Mouse (Mus musculus) ZHBTc4 (cell line): ENCODE measurements at regions not wholly inside any gene's neighbourhood (a gene's known extent, or its start where the extent isn't known, plus 50 kb on each side); places are given as distances from the start of the nearest gene placed in this dataset.
"Not testable (repeated sequence)": the region's sequence is repeated elsewhere in the genome, so short reads cannot be mapped to it uniquely, and the experiment has no call there.

Source experiments
- DNase-seq: peaks from one replicate; pipeline ENCODE4 v3.0.0-alpha.2; 2011; ENCODE audit warnings: low read depth, low spot score

DNA sequence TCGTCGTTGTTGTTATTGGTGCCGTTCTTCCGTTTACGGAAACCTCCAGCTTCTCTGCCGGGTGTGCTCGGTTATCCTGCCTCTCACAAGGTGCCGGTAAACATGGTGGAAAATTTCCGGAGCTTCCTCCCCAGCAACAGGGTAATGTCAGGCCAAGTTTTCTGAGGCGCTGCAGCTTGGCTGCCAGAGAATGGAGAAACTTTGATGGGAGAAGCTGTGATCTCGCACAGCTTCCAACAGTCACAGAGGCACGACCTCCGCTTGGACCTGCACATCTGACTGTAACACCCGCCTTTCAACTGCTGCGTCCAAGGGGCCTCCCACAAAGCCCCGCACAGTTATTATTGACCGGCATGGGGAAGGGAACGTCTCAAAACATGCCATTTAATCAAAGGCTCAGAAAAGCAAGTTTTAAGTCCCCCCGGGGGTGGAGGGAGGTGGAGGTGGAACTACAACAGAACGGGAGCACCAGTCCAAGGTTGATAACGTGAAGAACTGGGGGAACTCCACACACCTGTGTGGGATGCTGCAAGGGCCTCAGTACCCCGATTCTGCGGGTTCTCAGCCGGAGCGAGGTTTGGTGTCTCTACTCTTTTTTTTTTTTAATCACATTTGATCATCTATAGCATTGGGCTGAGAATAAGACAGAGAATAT lies 299.1 kb downstream of the Vrk1 start:
- DNase-seq, result peak; percentile 32

GRCm38 (mm10) chr12:106310171-106310570 lies 300.1 kb downstream of the Vrk1 start:
- DNase-seq, result no peak

DNA sequence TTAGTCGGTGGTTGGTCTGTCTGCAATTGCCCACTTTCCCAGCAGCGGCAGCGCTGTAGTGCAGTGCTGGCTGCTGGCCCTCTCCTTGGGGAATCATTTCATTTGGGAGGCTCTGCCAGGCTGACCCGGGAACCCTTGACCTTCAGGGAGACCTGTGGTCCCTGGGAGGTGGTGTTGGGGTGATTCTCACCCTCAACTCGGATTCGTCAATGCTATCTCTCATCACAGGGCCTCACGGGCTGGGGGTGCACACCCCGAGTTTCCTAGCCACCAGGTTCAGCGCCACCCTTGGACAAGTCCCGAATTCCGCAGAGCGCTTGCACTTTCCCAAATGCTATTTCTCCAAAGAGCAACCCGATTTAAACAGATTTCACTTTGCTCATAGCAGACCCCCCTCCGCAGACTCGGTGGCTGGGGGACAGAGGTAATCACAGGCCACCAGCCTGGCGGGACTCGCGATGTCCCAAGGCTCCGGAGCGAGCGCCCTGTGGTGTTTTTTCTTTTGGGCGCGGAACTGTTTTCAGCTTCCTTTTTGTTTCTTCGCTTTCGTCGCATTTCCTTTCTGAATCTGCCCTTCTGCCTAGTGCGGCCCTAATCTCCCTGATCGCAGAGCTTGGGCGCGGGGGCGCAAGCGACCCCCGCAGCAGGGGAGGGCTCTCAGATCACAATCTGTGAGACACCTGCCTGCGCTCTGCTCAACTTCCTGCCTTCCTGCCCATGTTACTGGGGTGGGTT lies 300.7 kb downstream of the Vrk1 start:
- peak; percentile 28 for DNase-seq

DNA sequence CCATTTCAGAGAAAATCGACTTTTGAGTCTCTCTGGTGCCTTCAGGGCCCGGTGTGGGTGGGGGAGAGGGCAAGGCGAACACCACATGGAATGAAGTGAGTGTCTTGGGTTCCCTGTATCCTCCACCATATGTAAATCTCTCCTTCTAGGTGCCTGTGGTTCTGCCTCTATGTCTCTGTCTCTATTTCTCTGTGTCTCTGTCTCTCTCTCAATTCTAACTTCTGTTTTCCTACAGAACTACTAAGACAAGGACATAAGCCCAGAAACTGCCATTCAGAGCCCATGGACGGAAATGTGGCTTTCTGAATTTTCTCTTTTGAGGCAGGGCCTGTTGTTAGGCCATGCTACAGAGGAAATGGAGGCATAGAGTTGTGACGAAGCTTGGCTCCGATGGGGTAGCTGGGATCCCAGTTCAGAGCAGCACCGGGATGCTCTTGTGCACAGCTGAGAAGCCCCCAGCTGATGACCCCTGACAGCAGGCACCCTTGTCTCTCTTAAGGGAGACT lies 301.3 kb downstream of the Vrk1 start:
- DNase-seq, result no peak

GRCm38 (mm10) chr12:106311831-106312600 lies 302.0 kb downstream of the Vrk1 start:
- DNase-seq, result no peak

DNA sequence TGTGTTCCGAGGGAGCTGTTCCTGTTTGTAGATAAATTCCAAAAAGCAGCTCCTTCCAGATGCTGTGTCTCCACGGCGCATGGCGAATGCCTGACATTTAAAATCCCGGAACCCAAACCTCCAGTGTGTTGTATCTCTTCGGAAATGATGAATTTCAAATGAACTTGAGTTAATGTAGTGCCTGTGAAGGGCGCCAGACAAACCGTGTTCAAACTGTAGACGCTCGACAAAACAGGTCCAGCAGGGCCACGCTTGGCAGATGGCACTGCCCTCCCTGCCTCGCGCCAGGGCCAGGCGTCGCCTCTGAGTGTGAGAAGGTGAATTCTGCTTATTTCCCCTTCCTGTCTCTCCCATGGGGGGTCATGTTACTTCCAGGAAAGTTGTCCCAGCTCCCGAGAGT lies 307.7 kb downstream of the Vrk1 start:
- no peak for DNase-seq

DNA sequence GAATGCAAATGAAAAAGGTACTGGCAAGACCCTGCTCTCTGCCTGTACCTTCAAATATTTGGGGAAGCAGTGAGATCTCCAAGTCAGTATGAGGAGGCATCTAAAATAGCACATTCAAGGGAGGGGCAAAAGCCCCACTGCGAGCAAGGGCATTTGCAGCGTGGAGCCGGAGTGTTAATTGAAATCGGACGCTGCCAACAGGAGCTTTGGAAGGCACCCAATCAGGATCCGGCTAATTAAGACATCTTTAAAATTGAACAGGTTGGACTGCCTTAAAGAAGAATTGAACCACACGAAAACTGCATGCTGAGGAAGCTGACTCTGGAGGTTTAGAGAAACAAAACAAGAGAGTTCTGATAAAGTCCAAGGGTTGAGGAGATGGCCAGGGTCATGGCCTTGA lies 311.5 kb downstream of the Vrk1 start:
- DNase-seq, result no peak

DNA sequence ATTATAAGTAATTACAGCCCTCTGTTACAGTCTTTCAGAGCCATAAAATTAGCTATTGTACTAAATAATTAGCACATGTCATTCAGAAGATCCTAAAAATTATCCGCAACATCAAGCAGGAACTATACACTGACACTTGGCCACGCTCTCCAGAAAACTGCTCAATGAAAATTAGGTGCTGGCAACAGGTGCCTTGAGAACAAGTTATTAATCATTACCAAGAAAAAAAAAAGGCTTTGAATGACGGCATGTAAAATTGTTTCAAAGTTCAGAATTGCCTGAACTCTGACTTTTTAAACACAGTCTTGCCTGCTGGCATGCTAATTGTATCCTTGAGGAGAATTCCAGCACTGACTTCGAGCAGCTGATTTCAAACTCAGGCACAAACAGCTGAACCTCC lies 316.6 kb downstream of the Vrk1 start:
- no peak for DNase-seq

DNA sequence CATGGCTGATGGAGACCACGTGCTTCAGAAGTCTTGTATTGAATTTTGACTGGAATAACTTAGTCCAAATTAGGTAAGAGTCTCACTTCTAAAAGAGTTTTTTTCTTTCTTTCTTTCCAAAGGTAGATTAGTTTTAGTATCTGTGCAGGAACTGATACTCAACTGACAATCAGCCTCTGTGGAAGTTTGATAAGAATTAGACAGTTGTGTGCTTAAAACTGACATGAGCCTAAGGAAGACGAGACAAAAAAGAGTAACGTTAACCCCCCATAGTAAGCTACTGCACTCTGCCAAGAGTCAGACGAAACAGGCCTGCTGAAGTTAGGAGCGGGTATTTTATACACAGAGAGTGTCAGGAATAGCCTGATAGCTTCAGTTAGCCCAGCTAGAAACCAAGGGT lies 317.3 kb downstream of the Vrk1 start:
- no peak for DNase-seq

DNA sequence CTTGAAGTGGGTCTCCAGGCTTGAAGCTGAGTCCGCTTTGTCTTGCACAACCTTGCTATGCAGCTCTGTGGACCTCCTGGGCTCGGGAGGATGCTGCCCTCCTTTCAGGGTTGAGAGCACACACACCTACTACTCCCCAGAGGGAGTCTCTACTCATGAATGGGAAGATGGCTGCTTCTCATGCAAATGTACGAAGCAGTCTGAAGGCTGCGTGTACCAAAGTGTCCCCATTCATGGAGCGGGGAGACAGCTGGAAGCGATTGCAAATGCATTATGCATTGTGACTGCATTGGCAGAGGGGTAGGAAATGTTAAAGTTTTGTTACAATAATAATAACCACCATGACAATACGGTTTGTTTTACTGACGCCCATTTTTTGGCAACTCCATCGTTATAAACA lies 347.8 kb downstream of the Vrk1 start:
- peak; percentile 47 for DNase-seq

DNA sequence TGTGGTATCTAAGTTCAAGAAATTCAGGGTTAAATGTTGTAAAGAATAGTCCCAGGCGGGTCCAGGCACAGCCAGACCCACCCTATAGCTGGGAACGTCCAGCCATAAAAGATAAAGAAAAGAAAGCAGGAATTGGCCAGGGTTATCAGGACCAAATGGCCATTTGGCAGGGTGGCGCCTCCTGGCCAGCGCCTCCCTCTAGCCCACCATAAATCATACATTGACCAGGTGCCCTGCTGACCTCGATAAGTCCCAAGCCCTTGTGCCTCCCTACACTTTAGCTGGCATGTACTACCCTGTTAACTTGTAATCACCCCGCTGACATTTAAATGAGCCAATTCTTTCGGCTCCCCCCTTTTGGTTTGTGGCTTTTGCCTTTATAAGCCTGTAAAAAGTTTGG lies 351.6 kb downstream of the Vrk1 start:
- DNase-seq, result not testable (repeated sequence)

DNA sequence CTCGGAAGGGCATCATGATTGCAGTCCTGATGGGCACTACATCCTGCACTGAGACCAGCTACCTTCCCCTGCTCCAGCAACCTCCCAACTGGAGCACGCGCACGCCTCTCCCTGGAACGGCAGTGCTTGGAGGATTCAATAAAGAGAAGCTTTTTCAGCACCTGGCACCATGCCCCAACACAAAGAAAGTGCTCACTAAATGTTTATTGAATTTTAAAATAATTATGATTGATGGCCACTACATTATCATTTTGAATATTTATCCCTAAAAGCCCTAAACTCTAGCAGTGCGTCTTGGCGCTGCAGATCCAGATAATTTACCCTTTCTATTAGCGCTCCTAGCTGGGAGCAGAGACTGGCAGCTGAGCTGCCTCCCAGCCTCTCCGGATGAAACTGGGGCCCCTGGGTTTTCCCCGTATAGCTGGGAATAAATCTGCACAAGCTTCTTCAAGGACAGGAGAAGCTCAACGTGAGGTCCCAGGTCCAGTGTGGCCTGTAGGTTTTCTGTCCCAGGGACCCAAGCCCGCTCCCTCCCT lies 364.9 kb downstream of the Vrk1 start:
- no peak for DNase-seq

DNA sequence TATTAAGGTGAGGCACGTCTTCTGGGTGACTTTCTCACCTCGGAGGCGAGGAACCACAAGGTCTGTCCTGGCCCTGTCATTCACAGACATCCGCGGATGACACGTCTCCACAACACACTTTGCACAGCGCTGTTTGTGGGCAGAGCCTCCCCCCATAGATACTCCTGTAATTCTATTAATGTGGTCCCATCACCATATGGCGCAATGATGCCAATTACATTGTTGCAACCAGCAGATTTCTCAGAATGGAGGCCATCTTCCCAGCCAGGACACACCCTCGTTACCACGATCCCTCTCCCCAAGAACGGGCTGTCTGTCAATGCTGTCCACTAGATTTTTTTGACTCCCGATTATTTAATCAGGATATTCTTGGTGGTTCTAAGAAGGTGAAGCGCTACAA lies 365.9 kb downstream of the Vrk1 start:
- DNase-seq, result no peak

GRCm38 (mm10) chr12:106376783-106377182 lies 366.8 kb downstream of the Vrk1 start:
- no peak for DNase-seq

- DNase-seq, result no peak
Measured at GRCm38 (mm10) chr12:106377281-106377680, 367.3 kb downstream of the Vrk1 start.

- no peak for DNase-seq
Measured at GRCm38 (mm10) chr12:106377761-106378160, 367.7 kb downstream of the Vrk1 start.

- DNase-seq, result peak; percentile 37
Measured at GRCm38 (mm10) chr12:106378303-106379075, 368.5 kb downstream of the Vrk1 start.

GRCm38 (mm10) chr12:106379151-106379594 lies 369.1 kb downstream of the Vrk1 start:
- DNase-seq, result peak; percentile 70

DNA sequence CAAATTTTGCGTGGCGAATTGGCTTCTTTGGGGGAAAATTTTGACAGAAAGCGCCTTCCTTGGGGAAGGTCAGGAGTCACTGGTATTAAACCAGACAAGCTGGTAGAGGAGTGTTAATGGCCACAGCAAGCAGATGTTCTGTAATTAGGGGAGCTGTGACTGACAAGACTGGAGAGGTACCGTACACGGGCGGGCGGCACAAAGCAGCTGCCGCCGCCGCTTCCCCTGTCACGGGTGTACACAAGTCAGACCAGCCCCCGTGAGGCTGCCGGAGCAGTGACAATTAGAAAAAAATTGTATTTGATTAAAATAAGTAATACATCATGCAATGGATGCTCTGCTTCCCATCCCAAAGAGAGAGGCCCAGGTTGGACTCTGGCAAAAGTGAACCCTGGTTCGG lies 369.8 kb downstream of the Vrk1 start:
- DNase-seq, result no peak

DNA sequence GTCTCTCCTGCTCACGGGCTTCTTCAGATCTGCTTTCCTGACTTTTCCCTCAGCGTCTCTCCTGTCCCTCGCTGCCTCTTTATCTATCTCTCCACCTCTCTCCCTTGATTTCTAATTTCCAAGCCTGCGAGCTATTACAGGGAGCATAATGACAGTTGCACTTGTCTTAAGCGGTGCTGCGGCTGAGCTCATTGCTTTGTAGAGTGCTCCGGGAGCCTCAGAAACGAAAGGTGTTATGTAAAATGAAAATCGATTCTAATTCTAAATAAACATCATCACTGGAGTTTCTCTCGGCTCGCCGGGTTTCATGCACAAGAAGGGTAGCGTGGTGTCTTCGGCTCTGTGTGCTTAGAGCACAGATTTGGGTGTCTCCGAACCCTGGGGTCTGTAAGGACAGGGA lies 371.8 kb downstream of the Vrk1 start:
- no peak for DNase-seq

DNA sequence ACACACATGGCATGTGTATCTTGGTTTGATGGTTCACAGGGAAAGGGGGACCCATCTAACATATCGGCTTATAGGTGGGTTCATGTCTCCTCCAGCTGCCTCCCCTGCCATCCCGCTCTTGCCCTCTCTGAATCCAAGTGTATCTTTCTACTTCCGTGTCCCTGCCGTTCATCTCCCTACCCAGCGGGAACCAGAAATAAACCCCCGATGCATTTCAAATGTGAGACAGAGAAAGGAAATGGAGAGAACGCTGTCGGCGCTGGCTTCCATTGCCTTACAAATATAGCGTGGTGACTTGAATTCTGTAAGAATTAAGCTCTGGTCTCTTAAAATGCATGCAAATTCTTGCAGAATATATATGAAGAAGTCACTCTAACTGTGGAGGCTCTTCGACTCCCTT lies 379.2 kb downstream of the Vrk1 start:
- DNase-seq, result no peak
